Mouse (Mus musculus) forebrain, embryonic 14.5 days (tissue): Measurements from ENCODE around the gene Wdr43. TPM values are rescaled to one million over a fixed set of nuclear protein-coding genes. Genes with fewer than 3 reads are reported as not detected.

Experiments
- ATAC-seq: fragments of 200-750 bp; cut with Nextera tagmentation; 2 replicates; pipeline ENCODE4 v1.8.0; 2017; ENCODE audit warnings: mild to moderate bottlenecking, moderate library complexity
- DNase-seq: peaks from one replicate; pipeline ENCODE4 v3.0.0-alpha.2; 2015; ENCODE audit warnings: low spot score
- H3K27ac ChIP-seq: fragments of 300-500 bp; sonication (generic); 2 replicates; pipeline ENCODE4 v1.5.1; 2014; ENCODE audit warnings: low read depth, mild to moderate bottlenecking, control low read depth, low read length, moderate library complexity
- H3K27me3 ChIP-seq: fragments of 300-500 bp; sonication (generic); replicated peaks from 2 replicates; pipeline ENCODE4 v1.6.1; 2014; ENCODE audit warnings: low read length, control low read depth, mixed read lengths; ENCODE audit not compliant: control insufficient read depth, insufficient read depth
- H3K36me3 ChIP-seq: fragments of 300-500 bp; sonication (generic); 2 replicates; pipeline ENCODE4 v1.6.1; 2014; ENCODE audit warnings: low read length, control low read depth; ENCODE audit not compliant: control insufficient read depth, insufficient read depth
- H3K4me1 ChIP-seq: fragments of 300-500 bp; sonication (generic); 2 replicates; pipeline ENCODE4 v1.6.1; 2014; ENCODE audit warnings: antibody characterized with exemption, low read length, control low read depth; ENCODE audit not compliant: control insufficient read depth, insufficient read depth
- H3K4me2 ChIP-seq: fragments of 300-500 bp; sonication (generic); 2 replicates; pipeline ENCODE4 v1.6.1; 2014; ENCODE audit warnings: mild to moderate bottlenecking, control low read depth, low read length
- H3K4me3 ChIP-seq: fragments of 300-500 bp; sonication (generic); 2 replicates; pipeline ENCODE4 v1.5.1; 2014; ENCODE audit warnings: low read depth, low read length, control low read depth
- H3K9ac ChIP-seq: fragments of 300-500 bp; sonication (generic); 2 replicates; pipeline ENCODE4 v1.6.1; 2014; ENCODE audit warnings: mild to moderate bottlenecking, low read length, control low read depth, moderate library complexity
- H3K9me3 ChIP-seq: fragments of 300-500 bp; sonication (generic); replicated peaks from 2 replicates; pipeline ENCODE4 v1.6.1; 2016; ENCODE audit warnings: low read length, control low read depth, mixed read lengths; ENCODE audit not compliant: control insufficient read depth
- WGBS: fragments of 180-500 bp; shearing (Covaris S2); extraction: QIAGEN DNeasy Blood & Tissue Kit; methylation state at CpG from one replicate; pipeline ENCODE4 v1.1.7; 2014; 5-methylcytosine and 5-hydroxymethylcytosine counted together
- polyA plus RNA-seq: library from polyadenylated mRNA; unstranded; fragments of >200 nt; fragmentation: Nextera tagmentation; extraction: Ambion mirVana; gene quantifications from 2 replicates; pipeline ENCODE4 v1.2.1, GENCODE M21; 2014

Gene Wdr43
- polyA plus RNA-seq, 1 experiment from 2014 or later, result 56.6 TPM

- ATAC-seq (no peak), DNase-seq (no peak)
- Histone ChIP-seq H3K4me3 (no peak overlapping the region), H3K9me3 (no peaks in the 10 kb centered on the region), H3K36me3 (no peaks in the 10 kb centered on the region), H3K27me3 (no peaks in the 10 kb centered on the region), H3K9ac (no peak overlapping the region), H3K4me1 (peaks cover 5% of the 10 kb centered on the region; the same call in 1 of the 2 replicates), H3K27ac (no peak overlapping the region), H3K4me2 (no peak overlapping the region)
- WGBS, result 86% methylated on average over 5 of the region's 5 CpGs
Measured at GRCm38 (mm10) chr17:71689903-71690302, 74.2 kb downstream of the Wdr43 start.

DNA sequence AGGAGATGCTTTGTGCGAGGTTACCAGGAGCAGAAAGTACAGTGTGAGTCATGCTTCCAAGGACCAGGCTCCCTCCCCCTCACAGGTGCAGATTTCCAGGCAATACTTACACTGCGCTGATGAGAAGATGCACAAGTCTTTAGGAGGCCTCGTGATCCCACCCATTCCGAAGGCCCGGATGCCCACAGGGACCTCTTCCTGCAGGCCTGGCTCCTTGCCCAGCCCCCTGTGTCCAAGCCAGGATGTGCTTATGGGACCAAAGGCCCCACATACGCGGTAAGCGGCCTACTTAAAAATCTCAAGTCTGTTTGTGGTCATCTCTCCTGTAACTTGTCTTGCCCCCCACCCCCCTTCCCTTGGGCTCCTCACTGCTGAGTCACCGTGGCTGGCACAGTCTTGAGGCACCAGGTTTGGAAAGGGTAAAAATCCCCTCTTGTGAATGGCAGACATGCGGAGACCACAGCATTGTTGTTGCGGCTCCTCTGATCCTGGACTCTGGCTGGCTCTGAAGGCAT lies 75.7 kb downstream of the Wdr43 start:
- no peaks in the 10 kb centered on the region for H3K9me3 ChIP-seq
- 62% methylated on average over 11 of the region's 11 CpGs for WGBS
- ATAC-seq, result peak; percentile 40; the same call in 1 of the 2 replicates
- H3K27me3 ChIP-seq, result no peaks in the 10 kb centered on the region
- no peak overlapping the region for H3K4me2 ChIP-seq
- H3K4me3 ChIP-seq, result no peak overlapping the region
- H3K4me1 ChIP-seq, result peaks cover 5% of the 10 kb centered on the region; the same call in 1 of the 2 replicates
- no peak overlapping the region for H3K27ac ChIP-seq
- H3K36me3 ChIP-seq, result no peaks in the 10 kb centered on the region
- DNase-seq, result no peak
- H3K9ac ChIP-seq, result no peak overlapping the region

GRCm38 (mm10) chr17:71693313-71693712 lies 77.6 kb downstream of the Wdr43 start:
- peaks cover 5% of the 10 kb centered on the region; the same call in 1 of the 2 replicates for H3K4me1 ChIP-seq
- H3K4me2 ChIP-seq, result no peak overlapping the region
- H3K9me3 ChIP-seq, result no peaks in the 10 kb centered on the region
- no peaks in the 10 kb centered on the region for H3K27me3 ChIP-seq
- ATAC-seq, result no peak
- no peak overlapping the region for H3K27ac ChIP-seq
- no peaks in the 10 kb centered on the region for H3K36me3 ChIP-seq
- H3K4me3 ChIP-seq, result no peak overlapping the region
- H3K9ac ChIP-seq, result no peak overlapping the region
- DNase-seq, result no peak
- WGBS, result 60% methylated on average over 5 of the region's 5 CpGs

- 58% methylated on average over 8 of the region's 8 CpGs for WGBS
Measured at GRCm38 (mm10) chr17:71693780-71694179, 78.1 kb downstream of the Wdr43 start.

GRCm38 (mm10) chr17:71695151-71695550 lies 79.5 kb downstream of the Wdr43 start:
- DNase-seq, result no peak

More at GRCm38 (mm10) chr17:71693780-71694179, 78.1 kb downstream of the Wdr43 start:
- H3K9me3 ChIP-seq, result no peaks in the 10 kb centered on the region
- H3K27ac ChIP-seq, result no peak overlapping the region
- H3K4me2 ChIP-seq, result no peak overlapping the region
- no peak overlapping the region for H3K4me3 ChIP-seq
- no peak overlapping the region for H3K9ac ChIP-seq
- H3K36me3 ChIP-seq, result no peaks in the 10 kb centered on the region
- peaks cover 5% of the 10 kb centered on the region; the same call in 1 of the 2 replicates for H3K4me1 ChIP-seq
- ATAC-seq (no peak), DNase-seq (no peak)
- no peaks in the 10 kb centered on the region for H3K27me3 ChIP-seq

DNA sequence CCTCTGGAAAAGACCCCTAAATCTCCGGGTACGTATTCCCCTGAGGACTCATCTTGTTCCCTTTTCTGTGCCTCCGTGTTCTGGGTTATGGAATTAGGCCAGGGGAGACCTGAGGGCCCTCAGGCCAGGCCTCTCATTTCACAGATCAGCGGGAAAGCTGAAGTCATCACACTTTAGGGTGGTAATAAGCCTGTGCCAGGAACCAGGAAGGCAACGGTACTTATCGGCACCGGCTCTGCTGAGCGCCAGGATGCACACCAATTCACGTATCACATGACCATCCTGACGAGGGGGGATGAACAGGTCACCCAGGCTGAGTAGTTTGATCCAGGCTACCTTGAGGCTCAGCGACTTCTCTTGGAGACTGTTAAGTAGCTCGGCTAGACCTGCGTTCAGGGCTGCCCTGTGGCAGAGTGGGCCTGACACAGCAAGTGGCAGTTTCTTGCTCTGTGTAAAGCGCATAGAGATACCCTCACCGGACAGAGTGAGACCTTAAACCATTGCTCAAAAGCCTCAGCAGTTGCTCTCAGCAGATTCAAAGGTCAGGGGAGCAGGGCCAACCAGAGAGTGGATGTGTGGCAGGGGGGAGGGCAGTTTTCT lies 80.1 kb downstream of the Wdr43 start:
- no peak for ATAC-seq
- DNase-seq, result no peak

More at GRCm38 (mm10) chr17:71695151-71695550, 79.5 kb downstream of the Wdr43 start:
- H3K9ac ChIP-seq, result no peak overlapping the region
- no peak overlapping the region for H3K27ac ChIP-seq
- no peak for ATAC-seq
- H3K4me2 ChIP-seq, result no peak overlapping the region
- H3K4me1 ChIP-seq, result peaks cover 5% of the 10 kb centered on the region; the same call in 1 of the 2 replicates
- no peak overlapping the region for H3K4me3 ChIP-seq
- no peaks in the 10 kb centered on the region for H3K9me3 ChIP-seq
- WGBS, result 91% methylated on average over 8 of the region's 8 CpGs
- no peaks in the 10 kb centered on the region for H3K36me3 ChIP-seq
- no peaks in the 10 kb centered on the region for H3K27me3 ChIP-seq

DNA sequence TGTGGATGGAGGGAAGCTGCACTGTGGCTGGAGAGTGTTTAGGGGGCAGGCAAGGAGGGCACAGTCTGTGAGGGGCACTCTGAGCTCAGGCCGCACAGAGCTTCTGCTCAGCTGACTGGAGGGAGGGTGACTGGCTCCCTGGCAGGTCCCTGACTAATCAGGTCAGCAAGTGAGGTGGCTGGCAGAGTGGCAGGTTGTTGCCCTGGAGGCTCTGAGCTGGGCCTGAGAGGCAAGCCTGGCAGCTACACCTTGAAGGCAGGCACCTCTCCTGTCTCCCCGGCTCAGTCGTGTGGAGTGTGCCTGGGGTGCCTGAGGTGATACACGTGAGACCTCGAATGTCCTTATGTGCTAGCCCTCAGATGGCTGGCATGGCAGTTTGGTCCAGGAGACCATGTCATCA lies 80.7 kb downstream of the Wdr43 start:
- WGBS, result 85% methylated on average over 5 of the region's 5 CpGs
- no peaks in the 10 kb centered on the region for H3K9me3 ChIP-seq

More for the DNA sequence above, 80.1 kb downstream of the Wdr43 start:
- no peak overlapping the region for H3K4me3 ChIP-seq
- no peak overlapping the region for H3K4me2 ChIP-seq
- H3K4me1 ChIP-seq, result peaks cover 5% of the 10 kb centered on the region; the same call in 1 of the 2 replicates
- no peaks in the 10 kb centered on the region for H3K36me3 ChIP-seq
- no peaks in the 10 kb centered on the region for H3K27me3 ChIP-seq
- H3K9me3 ChIP-seq, result no peaks in the 10 kb centered on the region
- no peak overlapping the region for H3K9ac ChIP-seq
- H3K27ac ChIP-seq, result no peak overlapping the region
- 87% methylated on average over 15 of the region's 15 CpGs for WGBS

DNA sequence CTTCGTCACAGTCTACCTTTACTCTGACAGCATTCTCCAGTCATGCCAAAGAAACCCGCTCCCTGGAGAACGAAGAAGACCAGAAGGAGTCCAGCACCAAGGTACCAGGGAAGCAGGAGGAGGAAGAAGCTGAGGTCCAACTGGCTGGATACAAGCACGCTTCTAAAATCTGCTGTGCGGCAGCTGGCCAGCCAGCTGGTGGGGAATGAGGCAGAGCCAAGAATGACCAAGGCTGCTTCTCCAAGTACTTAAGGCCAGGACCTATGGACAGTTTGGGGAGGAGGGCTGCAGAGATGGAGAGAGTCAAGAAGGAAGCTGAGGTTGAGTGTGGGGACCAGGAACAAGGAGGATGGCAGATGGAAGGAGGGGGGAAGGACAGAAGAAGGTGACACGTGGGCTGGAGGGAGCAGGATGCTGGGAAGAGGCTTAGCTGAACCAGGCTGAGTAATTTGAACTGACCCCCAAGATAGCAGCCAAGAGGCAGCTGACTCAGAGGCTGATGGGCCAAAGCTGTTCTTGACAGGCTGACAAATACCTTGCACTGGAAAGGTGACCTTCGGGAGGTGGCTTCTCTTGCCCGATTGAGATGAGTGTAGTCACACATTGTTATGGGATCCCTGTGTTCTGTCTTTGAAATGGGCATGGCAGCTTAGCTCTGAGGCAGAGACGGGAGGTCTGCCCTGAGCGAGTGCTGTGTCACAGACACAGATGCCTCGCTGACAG lies 82.4 kb downstream of the Wdr43 start:
- DNase-seq (no peak), ATAC-seq (no peak)
- Histone ChIP-seq H3K4me1 (no peaks in the 10 kb centered on the region), H3K9me3 (no peaks in the 10 kb centered on the region), H3K36me3 (no peaks in the 10 kb centered on the region), H3K27ac (no peak overlapping the region), H3K9ac (no peak overlapping the region), H3K4me3 (no peak overlapping the region), H3K4me2 (no peak overlapping the region), H3K27me3 (no peaks in the 10 kb centered on the region)
- 88% methylated on average over 11 of the region's 11 CpGs for WGBS

More for the DNA sequence above, 80.7 kb downstream of the Wdr43 start:
- no peak for ATAC-seq
- Histone ChIP-seq H3K36me3 (no peaks in the 10 kb centered on the region), H3K4me2 (no peak overlapping the region), H3K27me3 (no peaks in the 10 kb centered on the region), H3K4me3 (no peak overlapping the region), H3K9ac (no peak overlapping the region), H3K27ac (no peak overlapping the region), H3K4me1 (peaks cover 2% of the 10 kb centered on the region; the same call in 1 of the 2 replicates)
- DNase-seq, result no peak

DNA sequence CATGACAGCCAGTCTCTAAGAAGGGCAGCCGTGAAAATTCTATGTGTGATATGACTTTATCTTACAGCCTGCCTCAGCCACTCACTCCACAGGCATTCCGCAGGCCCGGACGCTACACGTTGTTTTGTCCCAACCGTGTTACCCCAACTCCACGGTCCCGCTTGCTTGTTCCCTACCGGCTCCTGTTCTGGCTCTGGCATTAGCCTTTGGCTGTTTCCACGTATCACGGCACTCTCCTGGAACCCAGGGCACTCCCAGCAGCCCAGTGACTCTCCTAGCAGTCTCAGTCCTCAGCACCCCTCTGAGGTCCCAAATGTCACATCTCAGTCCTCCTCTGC lies 82.9 kb downstream of the Wdr43 start:
- no peaks in the 10 kb centered on the region for H3K27me3 ChIP-seq
- H3K36me3 ChIP-seq, result no peaks in the 10 kb centered on the region
- H3K9me3 ChIP-seq, result no peaks in the 10 kb centered on the region
- no peak overlapping the region for H3K4me3 ChIP-seq
- no peak overlapping the region for H3K27ac ChIP-seq
- H3K9ac ChIP-seq, result no peak overlapping the region
- DNase-seq (no peak), ATAC-seq (no peak)
- H3K4me1 ChIP-seq, result no peaks in the 10 kb centered on the region
- 93% methylated on average over 11 of the region's 11 CpGs for WGBS
- no peak overlapping the region for H3K4me2 ChIP-seq
